Mouse (Mus musculus): ENCODE measurements around the gene Cfap46. TPM values are rescaled to one million over a fixed set of nuclear protein-coding genes. Genes with fewer than 3 reads are reported as not detected.
"Not testable (repeated sequence)": the region's sequence is repeated elsewhere in the genome, so short reads cannot be mapped to it uniquely, and the experiment has no call there.

The Cfap46 gene
- polyA plus RNA-seq, 1 experiment from 2014 or later: 0.50 TPM

DNA sequence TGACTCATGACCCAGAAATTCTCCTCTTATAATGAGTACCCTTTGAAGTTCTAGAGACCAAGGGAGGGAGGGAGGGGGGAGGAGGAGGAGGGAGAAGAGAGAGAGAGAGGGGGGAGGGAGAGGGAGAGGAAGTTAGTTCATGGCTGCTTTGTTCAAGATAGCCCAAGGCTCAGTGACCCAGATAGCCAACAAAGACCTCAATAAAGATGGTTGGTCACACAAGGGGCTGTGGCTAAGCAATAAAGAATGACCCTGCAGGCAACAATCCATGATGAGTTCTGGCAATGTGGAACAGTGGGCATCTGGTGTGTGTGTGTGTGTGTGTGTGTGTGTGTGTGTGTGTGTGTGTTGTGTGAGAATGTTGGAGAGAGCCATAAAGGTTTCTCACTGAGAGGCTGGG lies 1.7 kb upstream of the Cfap46 start:
- ATAC-seq (ENCODE audit: insufficient read depth, low FRiP score, low TSS enrichment) (no peak), DNase-seq (ENCODE audit: low spot score) (no peak)
- H3K36me3 ChIP-seq (ENCODE audit: control insufficient read depth, insufficient read depth, low read length): no peaks in the 10 kb centered on the region
- no peak overlapping the region for H3K9ac ChIP-seq (ENCODE audit: low read length)
- H3K9me3 ChIP-seq (ENCODE audit: control insufficient read depth, low read length): no peaks in the 10 kb centered on the region
- no peak overlapping the region for H3K27ac ChIP-seq (ENCODE audit: low read depth, low read length)
- no peaks in the 10 kb centered on the region for H3K27me3 ChIP-seq (ENCODE audit: control insufficient read depth, insufficient read depth, low read length)
- no peak overlapping the region for H3K4me3 ChIP-seq (ENCODE audit: low read depth, low read length)
- no peak overlapping the region for H3K4me2 ChIP-seq (ENCODE audit: low read depth)
- no peaks in the 10 kb centered on the region for H3K4me1 ChIP-seq (ENCODE audit: control insufficient read depth, insufficient read depth, low read length)

DNA sequence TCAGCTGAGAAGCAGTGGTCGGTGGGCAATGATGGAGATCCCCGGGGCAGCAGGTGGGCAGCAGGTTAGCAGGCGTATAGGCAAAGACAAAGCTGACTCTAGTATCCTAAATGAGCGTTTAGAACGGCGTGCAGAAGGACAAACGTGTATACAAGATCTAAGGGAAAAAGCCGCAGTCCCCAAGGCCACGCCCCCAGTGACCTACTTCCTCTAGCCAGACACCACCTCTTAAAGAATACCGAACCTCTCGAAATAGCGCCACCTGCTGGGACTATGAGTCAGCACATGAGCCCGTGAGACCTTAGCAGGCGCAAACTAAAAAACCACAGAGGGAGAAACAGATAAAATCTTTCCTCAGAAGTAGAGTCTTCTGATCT lies 924 bp upstream of the Cfap46 start:
- Histone ChIP-seq H3K4me2 (ENCODE audit: low read depth) (peak overlapping the region; percentile 71), H3K4me3 (ENCODE audit: low read depth, low read length) (peak overlapping the region; percentile 37), H3K27me3 (ENCODE audit: control insufficient read depth, insufficient read depth, low read length) (no peaks in the 10 kb centered on the region), H3K36me3 (ENCODE audit: control insufficient read depth, insufficient read depth, low read length) (no peaks in the 10 kb centered on the region), H3K4me1 (ENCODE audit: control insufficient read depth, insufficient read depth, low read length) (no peaks in the 10 kb centered on the region), H3K9ac (ENCODE audit: low read length) (peak overlapping the region; percentile 33; the same call in 1 of the 2 replicates), H3K27ac (ENCODE audit: low read depth, low read length) (no peak overlapping the region), H3K9me3 (ENCODE audit: control insufficient read depth, low read length) (no peaks in the 10 kb centered on the region)
- DNase-seq (ENCODE audit: low spot score) (peak; percentile 90), ATAC-seq (ENCODE audit: insufficient read depth, low FRiP score, low TSS enrichment) (peak; percentile 84)
- under 1% methylated on average over 14 of the region's 14 CpGs for whole genome bisulfite sequencing

- Histone ChIP-seq H3K9me3 (ENCODE audit: control insufficient read depth, low read length) (no peaks in the 10 kb centered on the region), H3K9ac (ENCODE audit: low read length) (no peak overlapping the region), H3K4me1 (ENCODE audit: control insufficient read depth, insufficient read depth, low read length) (no peaks in the 10 kb centered on the region), H3K27me3 (ENCODE audit: control insufficient read depth, insufficient read depth, low read length) (no peaks in the 10 kb centered on the region), H3K27ac (ENCODE audit: low read depth, low read length) (no peak overlapping the region), H3K36me3 (ENCODE audit: control insufficient read depth, insufficient read depth, low read length) (no peaks in the 10 kb centered on the region), H3K4me2 (ENCODE audit: low read depth) (no peak overlapping the region), H3K4me3 (ENCODE audit: low read depth, low read length) (no peak overlapping the region)
- ATAC-seq (ENCODE audit: insufficient read depth, low FRiP score, low TSS enrichment): no peak
- 87% methylated on average over 11 of the region's 11 CpGs for WGBS
- no peak for DNase-seq (ENCODE audit: low spot score)
Measured at GRCm38 (mm10) chr7:139681921-139682598, 1.6 kb downstream of the Cfap46 start.

DNA sequence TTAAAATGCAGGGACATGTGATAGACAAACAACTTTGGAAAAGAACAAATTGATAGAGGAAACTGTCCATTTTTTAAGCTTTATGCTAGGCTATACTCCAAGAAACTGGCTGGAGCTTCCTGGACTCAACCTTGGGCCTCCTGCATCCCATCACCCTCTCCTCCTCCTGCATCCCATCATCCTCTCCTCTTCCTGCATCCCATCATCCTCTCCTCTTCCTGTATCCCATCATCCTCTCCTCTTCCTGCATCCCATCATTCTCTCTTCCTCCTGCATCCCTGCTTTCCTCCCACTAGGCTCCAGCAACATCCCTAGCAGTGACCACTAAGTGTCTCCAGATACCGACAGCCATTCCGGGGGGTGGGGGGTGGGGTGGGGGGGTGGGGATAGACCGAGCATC lies 7.2 kb downstream of the Cfap46 start:
- ATAC-seq (ENCODE audit: insufficient read depth, low FRiP score, low TSS enrichment) (no peak), DNase-seq (ENCODE audit: low spot score) (no peak)
- Histone ChIP-seq H3K4me3 (ENCODE audit: low read depth, low read length) (no peak overlapping the region), H3K4me1 (ENCODE audit: control insufficient read depth, insufficient read depth, low read length) (no peaks in the 10 kb centered on the region), H3K4me2 (ENCODE audit: low read depth) (no peak overlapping the region), H3K27me3 (ENCODE audit: control insufficient read depth, insufficient read depth, low read length) (no peaks in the 10 kb centered on the region), H3K36me3 (ENCODE audit: control insufficient read depth, insufficient read depth, low read length) (no peaks in the 10 kb centered on the region), H3K9me3 (ENCODE audit: control insufficient read depth, low read length) (no peaks in the 10 kb centered on the region), H3K27ac (ENCODE audit: low read depth, low read length) (no peak overlapping the region), H3K9ac (ENCODE audit: low read length) (no peak overlapping the region)
- WGBS: 79% methylated on average over 3 of the region's 3 CpGs

DNA sequence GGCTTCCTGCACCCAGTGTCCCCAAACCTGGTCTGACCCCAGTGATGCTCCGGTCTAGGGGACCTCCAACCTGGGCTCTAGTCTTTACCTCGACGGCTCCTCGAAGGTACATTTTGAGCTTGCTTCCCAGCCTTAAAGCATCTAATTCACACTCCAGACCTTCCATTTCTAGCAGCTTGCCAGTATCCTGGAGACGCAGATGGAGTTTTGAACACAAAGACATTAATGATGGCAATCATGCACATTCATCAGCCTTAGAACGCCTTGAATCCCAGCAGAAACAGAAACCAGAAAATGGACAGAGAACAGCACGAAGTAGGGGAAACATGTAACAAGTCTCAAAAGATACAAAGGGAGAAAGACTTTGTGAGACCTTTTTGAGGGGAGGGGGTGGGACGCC lies 16.7 kb downstream of the Cfap46 start:
- Histone ChIP-seq H3K9ac (ENCODE audit: low read length) (no peak overlapping the region), H3K4me1 (ENCODE audit: control insufficient read depth, insufficient read depth, low read length) (no peaks in the 10 kb centered on the region), H3K4me3 (ENCODE audit: low read depth, low read length) (no peak overlapping the region), H3K36me3 (ENCODE audit: control insufficient read depth, insufficient read depth, low read length) (no peaks in the 10 kb centered on the region), H3K27ac (ENCODE audit: low read depth, low read length) (no peak overlapping the region), H3K27me3 (ENCODE audit: control insufficient read depth, insufficient read depth, low read length) (no peaks in the 10 kb centered on the region), H3K4me2 (ENCODE audit: low read depth) (no peak overlapping the region), H3K9me3 (ENCODE audit: control insufficient read depth, low read length) (no peaks in the 10 kb centered on the region)
- ATAC-seq (ENCODE audit: insufficient read depth, low FRiP score, low TSS enrichment): no peak
- no peak for DNase-seq (ENCODE audit: low spot score)
- WGBS: 83% methylated on average over 8 of the region's 8 CpGs

- Histone ChIP-seq H3K9me3 (ENCODE audit: control insufficient read depth, low read length) (no peaks in the 10 kb centered on the region), H3K9ac (ENCODE audit: low read length) (no peak overlapping the region), H3K27me3 (ENCODE audit: control insufficient read depth, insufficient read depth, low read length) (no peaks in the 10 kb centered on the region), H3K36me3 (ENCODE audit: control insufficient read depth, insufficient read depth, low read length) (no peaks in the 10 kb centered on the region), H3K27ac (ENCODE audit: low read depth, low read length) (no peak overlapping the region), H3K4me3 (ENCODE audit: low read depth, low read length) (no peak overlapping the region), H3K4me1 (ENCODE audit: control insufficient read depth, insufficient read depth, low read length) (no peaks in the 10 kb centered on the region), H3K4me2 (ENCODE audit: low read depth) (no peak overlapping the region)
- whole genome bisulfite sequencing: 77% methylated on average over 3 of the region's 3 CpGs
- no peak for ATAC-seq (ENCODE audit: insufficient read depth, low FRiP score, low TSS enrichment)
- no peak for DNase-seq (ENCODE audit: low spot score)
Measured at GRCm38 (mm10) chr7:139663318-139663717, 20.3 kb downstream of the Cfap46 start.

- not testable (repeated sequence) for ATAC-seq (ENCODE audit: insufficient read depth, low FRiP score, low TSS enrichment); H3K27me3 ChIP-seq (ENCODE audit: control insufficient read depth, insufficient read depth, low read length)
- WGBS: 93% methylated on average over 21 of the region's 28 CpGs
Measured at GRCm38 (mm10) chr7:139659901-139660300, 23.7 kb downstream of the Cfap46 start.

DNA sequence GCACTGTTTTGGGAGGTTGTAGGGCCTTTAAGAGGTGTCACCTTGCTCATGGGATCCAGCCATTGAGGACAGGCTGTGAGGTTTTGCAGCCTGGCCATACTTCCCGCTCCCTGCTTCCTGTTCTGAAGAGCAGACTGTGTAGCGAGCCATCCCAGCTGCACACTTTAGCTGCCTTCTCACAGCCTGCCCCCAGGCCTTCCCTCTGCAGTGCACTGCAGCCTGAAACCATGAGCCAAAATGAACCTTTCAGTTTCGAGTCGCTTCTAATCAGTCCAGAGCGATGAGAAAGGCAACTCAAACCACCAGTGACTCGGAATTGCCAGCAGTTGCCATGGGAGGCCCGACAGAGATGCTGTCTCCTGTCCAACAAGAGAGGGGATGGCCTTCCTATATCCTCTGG lies 33.9 kb downstream of the Cfap46 start:
- ATAC-seq (ENCODE audit: insufficient read depth, low FRiP score, low TSS enrichment): no peak
- Histone ChIP-seq H3K27me3 (ENCODE audit: control insufficient read depth, insufficient read depth, low read length) (no peaks in the 10 kb centered on the region), H3K9ac (ENCODE audit: low read length) (no peak overlapping the region; the same call in 1 of the 2 replicates), H3K27ac (ENCODE audit: low read depth, low read length) (no peak overlapping the region), H3K4me3 (ENCODE audit: low read depth, low read length) (no peak overlapping the region), H3K4me2 (ENCODE audit: low read depth) (no peak overlapping the region), H3K4me1 (ENCODE audit: control insufficient read depth, insufficient read depth, low read length) (no peaks in the 10 kb centered on the region), H3K36me3 (ENCODE audit: control insufficient read depth, insufficient read depth, low read length) (no peaks in the 10 kb centered on the region), H3K9me3 (ENCODE audit: control insufficient read depth, low read length) (no peaks in the 10 kb centered on the region)
- 83% methylated on average over 7 of the region's 7 CpGs for WGBS
- no peak for DNase-seq (ENCODE audit: low spot score)

More at GRCm38 (mm10) chr7:139659901-139660300, 23.7 kb downstream of the Cfap46 start:
- not testable (repeated sequence) for H3K36me3 ChIP-seq (ENCODE audit: control insufficient read depth, insufficient read depth, low read length); H3K9me3 ChIP-seq (ENCODE audit: control insufficient read depth, low read length); DNase-seq (ENCODE audit: low spot score); H3K9ac ChIP-seq (ENCODE audit: low read length); H3K4me1 ChIP-seq (ENCODE audit: control insufficient read depth, insufficient read depth, low read length); H3K27ac ChIP-seq (ENCODE audit: low read depth, low read length); H3K4me3 ChIP-seq (ENCODE audit: low read depth, low read length); H3K4me2 ChIP-seq (ENCODE audit: low read depth)

GRCm38 (mm10) chr7:139648107-139648824 lies 35.4 kb downstream of the Cfap46 start:
- H3K36me3 ChIP-seq (ENCODE audit: control insufficient read depth, insufficient read depth, low read length): no peaks in the 10 kb centered on the region
- no peaks in the 10 kb centered on the region for H3K27me3 ChIP-seq (ENCODE audit: control insufficient read depth, insufficient read depth, low read length)
- WGBS: 41% methylated on average over 10 of the region's 10 CpGs
- H3K27ac ChIP-seq (ENCODE audit: low read depth, low read length): no peak overlapping the region
- H3K9ac ChIP-seq (ENCODE audit: low read length): no peak overlapping the region
- no peak overlapping the region for H3K4me2 ChIP-seq (ENCODE audit: low read depth)
- no peaks in the 10 kb centered on the region for H3K9me3 ChIP-seq (ENCODE audit: control insufficient read depth, low read length)
- DNase-seq (ENCODE audit: low spot score) (peak; percentile 93), ATAC-seq (ENCODE audit: insufficient read depth, low FRiP score, low TSS enrichment) (no peak)
- H3K4me3 ChIP-seq (ENCODE audit: low read depth, low read length): no peak overlapping the region
- H3K4me1 ChIP-seq (ENCODE audit: control insufficient read depth, insufficient read depth, low read length): no peaks in the 10 kb centered on the region

Measured in neural tube, embryonic 11.5 days (tissue).